Mouse (Mus musculus) hindbrain, embryonic 10.5 days (tissue): ENCODE measurements at regions not wholly inside any gene's neighbourhood (a gene's known extent, or its start where the extent isn't known, plus 50 kb on each side); places are given as distances from the start of the nearest gene placed in this dataset.
A peak's percentile ranks its signal among the peaks of the same experiment; 100 is the strongest.

Source experiments
- DNase-seq: peaks from one replicate; pipeline ENCODE4 v3.0.0-alpha.2; 2017; ENCODE audit warnings: low spot score
- H3K27ac ChIP-seq: fragments of 300-500 bp; sonication (generic); 2 replicates; pipeline ENCODE4 v1.5.1; 2016; ENCODE audit warnings: mild to moderate bottlenecking, moderate library complexity
- H3K27me3 ChIP-seq: fragments of 300-500 bp; sonication (generic); 2 replicates; pipeline ENCODE4 v1.6.1; 2016; ENCODE audit warnings: mild to moderate bottlenecking; ENCODE audit not compliant: poor library complexity, insufficient read depth, severe bottlenecking
- H3K36me3 ChIP-seq: fragments of 300-500 bp; sonication (generic); 2 replicates; pipeline ENCODE4 v1.6.1; 2016; ENCODE audit warnings: mild to moderate bottlenecking, moderate library complexity
- H3K4me1 ChIP-seq: fragments of 300-500 bp; sonication (generic); replicated peaks from 2 replicates; pipeline ENCODE4 v1.6.1; 2016; ENCODE audit warnings: mild to moderate bottlenecking
- H3K4me3 ChIP-seq: fragments of 300-500 bp; sonication (generic); 2 replicates; pipeline ENCODE4 v1.5.1; 2016; ENCODE audit warnings: mild to moderate bottlenecking, moderate library complexity
- H3K9me3 ChIP-seq: fragments of 300-500 bp; sonication (generic); 2 replicates; pipeline ENCODE4 v1.6.1; 2016; ENCODE audit warnings: mild to moderate bottlenecking, moderate library complexity
- WGBS: fragments of 180-500 bp; shearing (Covaris S2); methylation state at CpG from one replicate; pipeline ENCODE4 v1.1.7; 2016; 5-methylcytosine and 5-hydroxymethylcytosine counted together

- DNase-seq = no peak
- Histone ChIP-seq H3K4me1 (no peaks in the 10 kb centered on the region), H3K27ac (no peak overlapping the region), H3K36me3 (no peaks in the 10 kb centered on the region), H3K27me3 (no peaks in the 10 kb centered on the region), H3K4me3 (no peak overlapping the region), H3K9me3 (no peaks in the 10 kb centered on the region)
- WGBS = 80% methylated on average over 12 of the region's 12 CpGs
Measured at GRCm38 (mm10) chr9:47973130-47973529, 188.7 kb upstream of the Nxpe4 start.

- H3K27me3 ChIP-seq = no peaks in the 10 kb centered on the region
- H3K9me3 ChIP-seq = no peaks in the 10 kb centered on the region
- 56% methylated on average over 11 of the region's 11 CpGs for WGBS
- H3K4me1 ChIP-seq = peaks cover 14% of the 10 kb centered on the region
- no peaks in the 10 kb centered on the region for H3K36me3 ChIP-seq
- no peak overlapping the region for H3K4me3 ChIP-seq
- DNase-seq = peak; percentile 14
- peak overlapping the region; percentile 64 for H3K27ac ChIP-seq
Measured at GRCm38 (mm10) chr9:47985356-47986111, 176.3 kb upstream of the Nxpe4 start.

GRCm38 (mm10) chr9:47987266-47987665 lies 174.6 kb upstream of the Nxpe4 start:
- Histone ChIP-seq H3K4me3 (no peak overlapping the region), H3K9me3 (no peaks in the 10 kb centered on the region), H3K36me3 (no peaks in the 10 kb centered on the region), H3K27me3 (no peaks in the 10 kb centered on the region), H3K4me1 (peaks cover 14% of the 10 kb centered on the region), H3K27ac (no peak overlapping the region)
- no peak for DNase-seq
- 93% methylated on average over 4 of the region's 4 CpGs for WGBS

- H3K27ac ChIP-seq = no peak overlapping the region
- no peaks in the 10 kb centered on the region for H3K4me1 ChIP-seq
- 76% methylated on average over 4 of the region's 4 CpGs for WGBS
- no peaks in the 10 kb centered on the region for H3K27me3 ChIP-seq
- no peak for DNase-seq
- no peaks in the 10 kb centered on the region for H3K36me3 ChIP-seq
- no peaks in the 10 kb centered on the region for H3K9me3 ChIP-seq
- H3K4me3 ChIP-seq = no peak overlapping the region
Measured at GRCm38 (mm10) chr9:47994671-47995070, 167.2 kb upstream of the Nxpe4 start.

- Histone ChIP-seq H3K27me3 (no peaks in the 10 kb centered on the region), H3K9me3 (no peaks in the 10 kb centered on the region), H3K27ac (no peak overlapping the region), H3K4me1 (no peaks in the 10 kb centered on the region), H3K4me3 (no peak overlapping the region), H3K36me3 (no peaks in the 10 kb centered on the region)
- no peak for DNase-seq
- 92% methylated on average over 12 of the region's 12 CpGs for WGBS
Measured at GRCm38 (mm10) chr9:47999632-48000031, 162.2 kb upstream of the Nxpe4 start.

- no peak overlapping the region for H3K27ac ChIP-seq
- H3K9me3 ChIP-seq = no peaks in the 10 kb centered on the region
- WGBS = 91% methylated on average over 3 of the region's 3 CpGs
- no peak overlapping the region for H3K4me3 ChIP-seq
- H3K4me1 ChIP-seq = no peaks in the 10 kb centered on the region
- H3K27me3 ChIP-seq = no peaks in the 10 kb centered on the region
- DNase-seq = no peak
- no peaks in the 10 kb centered on the region for H3K36me3 ChIP-seq
Measured at GRCm38 (mm10) chr9:48029021-48029420, 132.8 kb upstream of the Nxpe4 start.

GRCm38 (mm10) chr9:48030839-48031238 lies 131.0 kb upstream of the Nxpe4 start:
- H3K4me3 ChIP-seq = no peak overlapping the region
- no peaks in the 10 kb centered on the region for H3K36me3 ChIP-seq
- H3K27me3 ChIP-seq = no peaks in the 10 kb centered on the region
- H3K27ac ChIP-seq = no peak overlapping the region
- 93% methylated on average over 3 of the region's 3 CpGs for WGBS
- DNase-seq = no peak
- no peaks in the 10 kb centered on the region for H3K9me3 ChIP-seq
- H3K4me1 ChIP-seq = no peaks in the 10 kb centered on the region

- no peaks in the 10 kb centered on the region for H3K36me3 ChIP-seq
- no peak for DNase-seq
- H3K27me3 ChIP-seq = no peaks in the 10 kb centered on the region
- no peaks in the 10 kb centered on the region for H3K9me3 ChIP-seq
- no peaks in the 10 kb centered on the region for H3K4me1 ChIP-seq
- H3K4me3 ChIP-seq = no peak overlapping the region
- no peak overlapping the region for H3K27ac ChIP-seq
Measured at GRCm38 (mm10) chr9:48035959-48036358, 125.9 kb upstream of the Nxpe4 start.

- no peak overlapping the region for H3K27ac ChIP-seq
Measured at GRCm38 (mm10) chr9:48044826-48045225, 117.0 kb upstream of the Nxpe4 start.

GRCm38 (mm10) chr9:48047846-48048245 lies 114.0 kb upstream of the Nxpe4 start:
- no peaks in the 10 kb centered on the region for H3K36me3 ChIP-seq
- H3K27me3 ChIP-seq = no peaks in the 10 kb centered on the region
- H3K4me3 ChIP-seq = no peak overlapping the region
- no peaks in the 10 kb centered on the region for H3K9me3 ChIP-seq
- no peak overlapping the region for H3K27ac ChIP-seq
- DNase-seq = no peak
- H3K4me1 ChIP-seq = no peaks in the 10 kb centered on the region
- WGBS = 81% methylated on average over 4 of the region's 4 CpGs

More at GRCm38 (mm10) chr9:48044826-48045225, 117.0 kb upstream of the Nxpe4 start:
- Histone ChIP-seq H3K27me3 (no peaks in the 10 kb centered on the region), H3K4me1 (no peaks in the 10 kb centered on the region), H3K9me3 (no peaks in the 10 kb centered on the region), H3K36me3 (no peaks in the 10 kb centered on the region), H3K4me3 (no peak overlapping the region)
- no peak for DNase-seq

- WGBS = 77% methylated on average over 4 of the region's 4 CpGs
- DNase-seq = no peak
- H3K27ac ChIP-seq = no peak overlapping the region
- H3K9me3 ChIP-seq = no peaks in the 10 kb centered on the region
- no peaks in the 10 kb centered on the region for H3K27me3 ChIP-seq
- peaks cover 17% of the 10 kb centered on the region for H3K4me1 ChIP-seq
- no peaks in the 10 kb centered on the region for H3K36me3 ChIP-seq
- no peak overlapping the region for H3K4me3 ChIP-seq
Measured at GRCm38 (mm10) chr9:48053580-48053979, 108.2 kb upstream of the Nxpe4 start.

GRCm38 (mm10) chr9:48055246-48055645 lies 106.6 kb upstream of the Nxpe4 start:
- WGBS = 68% methylated on average over 10 of the region's 10 CpGs
- H3K27ac ChIP-seq = 0 out of 2 replicates have a peak overlapping the region, but pooled peaks have one; percentile 40
- H3K9me3 ChIP-seq = no peaks in the 10 kb centered on the region
- no peaks in the 10 kb centered on the region for H3K36me3 ChIP-seq
- no peaks in the 10 kb centered on the region for H3K27me3 ChIP-seq
- DNase-seq = no peak
- peaks cover 17% of the 10 kb centered on the region for H3K4me1 ChIP-seq
- H3K4me3 ChIP-seq = no peak overlapping the region

GRCm38 (mm10) chr9:48058599-48058998 lies 103.2 kb upstream of the Nxpe4 start:
- no peak for DNase-seq

More at GRCm38 (mm10) chr9:48058599-48058998, 103.2 kb upstream of the Nxpe4 start:
- H3K27me3 ChIP-seq = no peaks in the 10 kb centered on the region
- no peak overlapping the region for H3K27ac ChIP-seq
- peaks cover 15% of the 10 kb centered on the region for H3K4me1 ChIP-seq
- H3K4me3 ChIP-seq = no peak overlapping the region
- no peaks in the 10 kb centered on the region for H3K9me3 ChIP-seq
- whole genome bisulfite sequencing = 73% methylated on average over 8 of the region's 8 CpGs
- no peaks in the 10 kb centered on the region for H3K36me3 ChIP-seq
